Mouse (Mus musculus) kidney, embryonic 15.5 days (tissue): Measurements from ENCODE around the gene Stk32c. TPM values are rescaled to one million over a fixed set of nuclear protein-coding genes. Genes with fewer than 3 reads are reported as not detected.

Experiments
- ATAC-seq: fragments of 200-750 bp; cut with Nextera tagmentation; replicated peaks from 2 replicates; pipeline ENCODE4 v1.8.0; 2017; ENCODE audit warnings: moderate TSS enrichment; ENCODE audit not compliant: low FRiP score
- H3K27ac ChIP-seq: fragments of 300-500 bp; sonication (generic); 2 replicates; pipeline ENCODE4 v1.5.1; 2015; ENCODE audit warnings: mild to moderate bottlenecking, inconsistent platforms
- H3K27me3 ChIP-seq: fragments of 300-500 bp; sonication (generic); 2 replicates; pipeline ENCODE4 v1.6.1; 2015; ENCODE audit warnings: inconsistent platforms
- H3K36me3 ChIP-seq: fragments of 300-500 bp; sonication (generic); 2 replicates; pipeline ENCODE4 v1.6.1; 2015; ENCODE audit warnings: inconsistent platforms
- H3K4me1 ChIP-seq: fragments of 300-500 bp; sonication (generic); 2 replicates; pipeline ENCODE4 v1.6.1; 2015; ENCODE audit warnings: inconsistent platforms
- H3K4me2 ChIP-seq: fragments of 300-500 bp; sonication (generic); 2 replicates; pipeline ENCODE4 v1.6.1; 2015; ENCODE audit warnings: moderate library complexity, mild to moderate bottlenecking, inconsistent platforms
- H3K4me3 ChIP-seq: fragments of 300-500 bp; sonication (generic); replicated peaks from 2 replicates; pipeline ENCODE4 v1.5.1; 2015; ENCODE audit warnings: mild to moderate bottlenecking, inconsistent platforms
- H3K9ac ChIP-seq: fragments of 300-500 bp; sonication (generic); 2 replicates; pipeline ENCODE4 v1.6.1; 2015; ENCODE audit warnings: mild to moderate bottlenecking, inconsistent platforms
- H3K9me3 ChIP-seq: fragments of 300-500 bp; sonication (generic); replicated peaks from 2 replicates; pipeline ENCODE4 v1.6.1; 2016; ENCODE audit warnings: inconsistent platforms
- WGBS: fragments of 180-500 bp; shearing (Covaris S2); methylation state at CpG from one replicate; pipeline ENCODE4 v1.1.7; 2015; ENCODE audit warnings: mixed read lengths; 5-methylcytosine and 5-hydroxymethylcytosine counted together
- polyA plus RNA-seq: library from polyadenylated mRNA; unstranded; fragments of >200 nt; fragmentation: Nextera tagmentation; extraction: Ambion mirVana; gene quantifications from 2 replicates; pipeline ENCODE4 v1.2.1, GENCODE M21; 2015

Stk32c gene
- polyA plus RNA-seq, 1 experiment from 2014 or later, result 0.16 TPM

DNA sequence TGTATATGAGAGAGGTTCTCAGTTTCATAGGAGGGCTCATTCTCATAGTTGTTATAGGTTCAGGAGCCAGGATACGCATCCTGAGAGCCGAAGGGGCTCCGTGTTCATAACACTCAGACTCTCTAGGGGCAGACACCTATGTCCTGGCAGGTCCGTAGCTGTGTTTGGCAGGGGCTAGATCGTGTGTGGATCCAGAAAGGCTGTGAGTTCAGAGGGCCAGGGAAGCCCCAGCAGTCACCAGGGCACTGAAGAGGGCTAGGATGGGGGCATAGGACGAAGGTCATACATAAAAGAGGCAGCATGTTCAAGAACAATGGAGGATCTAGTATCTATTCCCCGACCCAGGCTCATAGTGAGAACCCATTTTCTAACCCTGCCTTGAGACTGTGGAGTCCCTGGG is 117.8 kb downstream of the Stk32c start:
- Histone ChIP-seq H3K9me3 (no peaks in the 10 kb centered on the region), H3K36me3 (peaks cover 3% of the 10 kb centered on the region; the same call in 1 of the 2 replicates), H3K4me1 (no peaks in the 10 kb centered on the region), H3K4me2 (no peak overlapping the region), H3K9ac (no peak overlapping the region), H3K27me3 (no peaks in the 10 kb centered on the region), H3K4me3 (no peak overlapping the region), H3K27ac (no peak overlapping the region)
- no peak for ATAC-seq
- 84% methylated on average over 7 of the region's 7 CpGs for WGBS

DNA sequence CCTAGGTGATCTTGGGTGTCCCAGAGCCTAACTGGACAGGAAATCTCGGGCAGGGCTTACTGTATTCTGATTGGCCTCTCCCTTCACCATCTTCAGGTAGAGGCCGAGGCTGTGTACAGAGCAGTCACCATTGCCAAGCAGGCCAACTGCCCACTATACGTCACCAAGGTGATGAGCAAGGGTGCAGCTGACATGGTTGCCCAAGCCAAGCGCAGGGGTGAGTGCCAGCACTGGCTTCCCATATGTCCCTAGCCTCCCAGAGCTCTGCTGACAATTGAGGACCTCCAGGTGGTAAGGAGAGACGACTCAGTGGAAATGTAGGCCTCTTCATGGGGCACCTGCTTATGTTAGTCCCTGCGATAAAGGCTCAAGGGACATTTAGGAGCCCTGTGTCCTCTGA is 118.3 kb downstream of the Stk32c start:
- H3K4me2 ChIP-seq, result no peak overlapping the region
- H3K9me3 ChIP-seq, result no peaks in the 10 kb centered on the region
- H3K4me1 ChIP-seq, result no peaks in the 10 kb centered on the region
- H3K27me3 ChIP-seq, result no peaks in the 10 kb centered on the region
- no peak overlapping the region for H3K9ac ChIP-seq
- no peak overlapping the region for H3K4me3 ChIP-seq
- ATAC-seq, result no peak
- peaks cover 3% of the 10 kb centered on the region; the same call in 1 of the 2 replicates for H3K36me3 ChIP-seq
- no peak overlapping the region for H3K27ac ChIP-seq
- WGBS, result 85% methylated on average over 6 of the region's 6 CpGs

DNA sequence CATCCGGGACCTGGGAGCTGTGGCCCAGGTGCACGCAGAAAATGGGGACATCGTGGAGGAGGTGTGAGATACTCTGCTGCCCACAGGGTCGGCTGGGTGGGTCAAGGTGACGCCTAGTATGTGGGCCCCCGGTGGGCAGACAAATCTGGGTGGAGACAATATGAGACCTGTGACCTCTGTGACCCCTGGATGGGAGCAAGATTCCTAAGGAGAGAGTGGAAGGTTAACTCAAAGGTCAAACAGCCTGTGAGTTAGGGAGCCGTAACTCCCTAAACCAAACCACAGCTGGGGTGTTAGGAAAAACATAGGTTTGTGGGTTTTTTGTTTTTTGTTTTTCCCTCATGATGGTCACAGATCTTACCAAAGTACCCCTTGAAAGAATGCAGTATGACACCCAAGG is 119.3 kb downstream of the Stk32c start:
- no peak for ATAC-seq
- H3K4me2 ChIP-seq, result no peak overlapping the region
- 75% methylated on average over 7 of the region's 7 CpGs for WGBS
- H3K27ac ChIP-seq, result no peak overlapping the region
- H3K9ac ChIP-seq, result no peak overlapping the region
- H3K36me3 ChIP-seq, result peaks cover 3% of the 10 kb centered on the region; the same call in 1 of the 2 replicates
- no peaks in the 10 kb centered on the region for H3K9me3 ChIP-seq
- H3K4me1 ChIP-seq, result no peaks in the 10 kb centered on the region
- peaks cover 5% of the 10 kb centered on the region; the same call in 1 of the 2 replicates for H3K27me3 ChIP-seq
- H3K4me3 ChIP-seq, result no peak overlapping the region

DNA sequence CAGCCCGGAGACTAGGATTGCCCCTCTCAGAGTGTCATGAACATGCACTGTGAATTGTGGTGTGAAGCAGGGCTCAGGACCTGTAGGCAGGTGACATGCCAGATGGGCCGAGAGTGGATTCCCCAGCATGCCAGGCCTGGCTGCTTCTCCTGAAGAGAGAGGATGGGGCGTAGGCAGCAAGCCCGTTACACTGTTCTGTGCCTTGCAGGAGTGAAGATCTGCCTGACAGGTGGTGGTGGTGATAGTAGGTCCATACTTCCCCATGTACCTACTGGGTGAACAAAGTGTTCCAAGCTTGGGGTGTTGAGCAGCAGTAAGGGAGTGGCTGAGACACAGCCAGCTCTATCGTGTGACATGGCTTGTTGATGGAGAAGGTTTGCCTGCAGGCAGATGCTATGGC is 120.0 kb downstream of the Stk32c start:
- no peak overlapping the region for H3K27ac ChIP-seq
- H3K36me3 ChIP-seq, result peaks cover 3% of the 10 kb centered on the region; the same call in 1 of the 2 replicates
- peaks cover 10% of the 10 kb centered on the region for H3K27me3 ChIP-seq
- 88% methylated on average over 5 of the region's 5 CpGs for WGBS
- H3K9ac ChIP-seq, result no peak overlapping the region
- H3K4me2 ChIP-seq, result no peak overlapping the region
- H3K9me3 ChIP-seq, result no peaks in the 10 kb centered on the region
- H3K4me1 ChIP-seq, result no peaks in the 10 kb centered on the region
- ATAC-seq, result no peak
- H3K4me3 ChIP-seq, result no peak overlapping the region

DNA sequence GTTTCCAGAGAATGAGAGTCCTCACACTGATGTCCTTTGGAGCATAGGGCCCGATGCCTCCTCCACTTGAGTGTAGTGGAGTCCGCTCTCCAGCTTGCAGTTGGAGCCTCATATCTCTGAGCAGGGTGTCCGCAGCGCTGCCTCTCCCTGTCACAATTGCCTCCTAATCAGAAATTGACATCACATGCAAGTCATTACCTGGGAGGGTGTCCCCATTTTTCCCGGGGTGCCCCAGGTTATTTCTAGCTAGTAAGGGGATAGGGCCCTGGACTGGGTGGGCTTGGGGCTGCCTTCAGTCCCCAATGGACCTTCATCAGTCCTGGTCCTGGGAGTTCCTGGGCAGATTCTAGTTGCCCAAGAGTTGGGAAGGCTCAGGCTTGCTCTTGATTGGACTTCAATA is 120.4 kb downstream of the Stk32c start:
- Histone ChIP-seq H3K27ac (no peak overlapping the region), H3K9ac (no peak overlapping the region), H3K27me3 (peaks cover 15% of the 10 kb centered on the region), H3K4me3 (no peak overlapping the region), H3K36me3 (peaks cover 3% of the 10 kb centered on the region; the same call in 1 of the 2 replicates), H3K4me1 (no peaks in the 10 kb centered on the region), H3K4me2 (no peak overlapping the region), H3K9me3 (no peaks in the 10 kb centered on the region)
- ATAC-seq, result no peak
- 95% methylated on average over 5 of the region's 5 CpGs for WGBS

DNA sequence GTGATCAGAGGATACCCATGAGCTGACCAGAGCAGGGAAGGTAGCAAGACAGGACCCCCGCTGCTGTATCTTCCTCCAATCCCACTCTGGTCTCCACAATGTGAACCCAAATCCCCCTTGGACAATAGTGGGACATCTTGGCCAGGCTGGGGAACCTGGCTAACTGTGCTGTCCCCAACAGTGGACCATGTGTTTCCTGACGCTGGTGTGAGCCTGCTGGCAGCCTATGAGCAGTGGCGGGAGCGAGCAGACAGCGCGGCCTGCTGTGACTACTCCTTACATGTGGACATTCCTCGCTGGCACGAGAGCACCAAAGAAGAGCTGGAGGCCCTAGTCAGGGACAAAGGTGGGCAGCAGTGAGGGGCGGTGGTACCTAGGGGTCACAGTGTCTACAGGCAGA is 121.4 kb downstream of the Stk32c start:
- H3K4me2 ChIP-seq, result no peak overlapping the region
- peaks cover 3% of the 10 kb centered on the region; the same call in 1 of the 2 replicates for H3K36me3 ChIP-seq
- H3K9me3 ChIP-seq, result no peaks in the 10 kb centered on the region
- H3K27me3 ChIP-seq, result peaks cover 25% of the 10 kb centered on the region
- H3K4me3 ChIP-seq, result no peak overlapping the region
- H3K27ac ChIP-seq, result no peak overlapping the region
- peaks cover 8% of the 10 kb centered on the region for H3K4me1 ChIP-seq
- H3K9ac ChIP-seq, result no peak overlapping the region
- 89% methylated on average over 9 of the region's 9 CpGs for WGBS
- ATAC-seq, result no peak

DNA sequence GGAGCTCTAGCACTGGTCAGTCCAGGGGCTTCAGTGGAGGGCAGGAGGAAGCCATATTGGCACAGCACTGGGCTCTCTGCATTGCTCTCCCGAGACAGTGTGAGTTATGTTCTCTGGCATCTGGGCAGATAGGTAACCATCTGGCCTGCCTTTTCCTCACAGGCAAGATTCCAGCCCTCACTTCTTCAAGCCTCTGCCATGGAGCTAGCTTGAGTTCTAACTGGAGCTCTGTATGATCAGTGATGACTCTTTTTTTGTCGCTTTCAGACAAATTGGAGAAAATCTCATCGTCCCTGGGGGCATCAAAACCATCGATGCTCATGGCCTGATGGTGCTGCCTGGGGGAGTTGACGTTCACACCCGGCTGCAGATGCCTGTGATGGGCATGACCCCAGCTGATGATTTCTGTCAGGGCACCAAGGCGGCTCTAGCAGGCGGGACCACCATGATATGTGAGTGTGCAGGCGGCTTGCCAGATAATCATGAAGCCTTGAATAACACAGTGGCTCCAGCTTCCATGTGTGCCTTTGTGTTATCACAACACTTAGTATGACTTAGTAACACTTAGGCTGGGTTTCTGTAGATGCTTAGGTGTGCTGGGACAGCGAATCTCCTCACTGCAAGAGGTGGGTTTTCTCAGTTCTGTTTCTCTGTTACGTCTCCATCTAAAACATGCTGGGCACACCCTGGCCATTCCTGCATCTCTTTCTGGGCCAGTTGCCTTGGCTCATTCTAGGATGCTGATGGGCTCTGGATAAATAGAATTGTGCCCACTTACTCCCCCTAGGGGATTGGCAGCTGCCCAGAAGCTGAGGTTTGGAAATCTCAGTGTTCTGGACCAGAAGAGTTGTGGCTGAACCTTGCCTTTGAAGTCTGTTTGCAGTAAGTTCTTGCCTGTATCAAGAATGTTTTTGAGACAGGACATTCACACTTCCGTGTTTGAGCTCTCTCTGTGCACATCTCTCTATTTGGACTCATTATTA is 122.9 kb downstream of the Stk32c start:
- Histone ChIP-seq H3K27me3 (peaks cover 38% of the 10 kb centered on the region), H3K4me2 (no peak overlapping the region), H3K4me3 (no peak overlapping the region), H3K36me3 (peaks cover 3% of the 10 kb centered on the region; the same call in 1 of the 2 replicates), H3K27ac (no peak overlapping the region), H3K9ac (no peak overlapping the region), H3K9me3 (no peaks in the 10 kb centered on the region), H3K4me1 (peaks cover 22% of the 10 kb centered on the region)
- WGBS, result 76% methylated on average over 12 of the region's 12 CpGs
- no peak for ATAC-seq

DNA sequence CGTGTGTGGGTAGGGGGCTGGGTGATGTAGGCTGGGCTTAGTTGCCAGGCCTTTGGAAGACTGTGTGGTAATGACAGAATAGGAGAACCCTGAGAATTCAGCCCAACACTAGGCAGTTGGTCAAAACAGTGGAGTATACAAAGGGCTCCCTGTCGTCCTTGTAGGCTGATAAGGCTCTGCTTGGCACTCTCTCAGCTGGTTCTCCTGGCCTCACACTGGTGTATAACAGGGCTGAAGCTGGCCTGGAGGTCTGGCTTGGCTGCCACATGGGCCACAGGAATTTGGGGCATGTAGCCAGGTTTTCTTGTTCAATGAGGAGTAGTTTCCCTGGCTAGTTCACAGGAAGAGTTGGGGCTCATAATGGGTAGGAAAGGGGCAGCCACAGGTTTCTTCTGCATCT is 125.3 kb downstream of the Stk32c start:
- Histone ChIP-seq H3K9me3 (no peaks in the 10 kb centered on the region), H3K9ac (no peak overlapping the region), H3K4me2 (no peak overlapping the region), H3K4me1 (peaks cover 24% of the 10 kb centered on the region), H3K4me3 (no peak overlapping the region), H3K27ac (no peak overlapping the region), H3K36me3 (peaks cover 3% of the 10 kb centered on the region; the same call in 1 of the 2 replicates), H3K27me3 (peaks cover 46% of the 10 kb centered on the region)
- WGBS, result 82% methylated on average over 2 of the region's 2 CpGs
- no peak for ATAC-seq

DNA sequence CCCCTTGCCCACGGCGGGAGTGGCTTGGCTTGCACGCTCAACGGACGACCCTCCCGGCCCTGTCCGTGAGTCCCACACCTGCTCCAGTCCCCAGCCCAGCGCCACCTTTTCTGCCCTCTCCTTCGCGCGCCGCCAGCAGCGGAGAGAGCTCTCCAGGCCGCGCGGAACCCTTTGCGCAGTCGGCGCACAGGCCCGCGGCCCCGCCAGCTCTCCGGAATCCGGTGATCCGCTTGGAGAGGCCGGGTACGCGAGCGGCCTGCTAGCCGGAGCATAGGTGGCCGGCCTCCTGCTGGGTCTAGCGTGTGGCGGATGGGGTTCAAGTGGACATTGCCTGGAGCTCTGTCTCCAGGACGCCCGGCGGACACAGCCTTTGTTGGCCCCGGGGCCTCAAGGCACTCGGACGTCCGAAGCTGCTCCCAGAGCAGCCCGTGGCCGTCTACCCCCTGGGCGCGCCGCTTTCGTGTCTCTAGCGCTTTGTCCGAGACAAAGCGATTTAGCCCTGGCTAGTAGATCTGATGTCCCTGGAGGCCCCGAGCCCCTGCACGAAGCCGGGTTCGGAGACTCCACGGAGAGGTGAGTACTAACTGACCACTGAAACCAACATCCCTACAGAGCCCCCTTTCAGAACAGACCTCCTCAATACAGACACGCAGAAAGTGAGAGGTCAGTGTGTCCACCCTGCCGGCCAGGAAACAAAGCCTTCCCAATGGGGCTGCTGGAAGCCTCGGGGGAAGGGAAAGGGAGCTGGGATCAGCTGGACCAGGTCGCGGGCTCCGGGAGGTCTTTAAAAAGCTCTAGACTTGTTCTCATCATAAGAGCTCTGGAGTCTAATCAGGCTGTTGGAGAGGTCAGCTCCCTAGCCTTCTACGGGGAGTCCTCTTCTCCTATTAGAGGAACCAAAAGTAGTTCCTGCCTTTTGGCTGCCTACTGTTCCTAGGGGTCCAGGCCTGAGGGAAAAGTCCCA is 126.6 kb downstream of the Stk32c start:
- no peaks in the 10 kb centered on the region for H3K36me3 ChIP-seq
- peak; percentile 68 for ATAC-seq
- H3K4me1 ChIP-seq, result peaks cover 31% of the 10 kb centered on the region
- H3K27ac ChIP-seq, result no peak overlapping the region
- H3K9me3 ChIP-seq, result no peaks in the 10 kb centered on the region
- peak overlapping the region; percentile 97 for H3K4me2 ChIP-seq
- peaks cover 46% of the 10 kb centered on the region for H3K27me3 ChIP-seq
- peak overlapping the region; percentile 69 for H3K4me3 ChIP-seq
- 2% methylated on average over 61 of the region's 61 CpGs for WGBS
- peak overlapping the region; percentile 51 for H3K9ac ChIP-seq

DNA sequence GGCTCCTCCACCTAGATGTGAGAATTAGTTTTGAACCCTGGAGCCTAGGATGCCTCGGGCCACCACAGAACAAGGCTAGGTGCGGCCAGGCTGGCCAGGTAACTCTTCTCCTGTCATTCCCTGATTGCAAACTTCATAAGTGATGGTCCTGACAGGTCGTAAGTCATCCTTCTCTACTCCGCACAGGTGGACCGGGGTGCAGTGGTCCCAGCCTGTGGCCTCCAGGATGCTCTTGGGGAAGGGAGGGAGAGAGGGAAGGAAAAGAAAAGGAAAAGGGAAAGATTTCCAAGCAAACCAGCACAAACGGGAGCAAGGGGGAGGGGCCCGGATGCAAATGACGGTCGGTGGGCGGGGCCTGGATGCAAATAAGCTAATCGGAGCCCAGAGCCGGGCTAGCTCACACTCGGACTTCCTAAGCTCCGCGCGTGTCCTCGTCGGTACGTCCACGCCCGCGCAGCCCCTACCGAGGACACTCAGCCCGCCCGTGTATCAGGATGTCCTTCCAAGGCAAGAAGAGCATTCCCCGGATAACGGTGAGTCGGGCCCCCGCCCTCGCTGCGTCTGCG is 127.4 kb downstream of the Stk32c start, which contains the start of gene Dpysl4:
Dpysl4 (plus strand) TSS at position 373 of the 566 bp plus-strand sequence.
- peaks cover 46% of the 10 kb centered on the region for H3K27me3 ChIP-seq
- peak within 1 kb of the TSS; percentile 97 for H3K4me2 ChIP-seq
- H3K4me3 ChIP-seq, result peak within 1 kb of the TSS; percentile 69
- WGBS, result 7% methylated on average over 32 of the region's 32 CpGs
- peak within 1 kb of the TSS; percentile 51 for H3K9ac ChIP-seq
- H3K27ac ChIP-seq, result no peak within 1 kb of the TSS
- ATAC-seq, result peak; percentile 78
- 0 out of 2 replicates have a peak, but pooled peaks cover 2% of the 10 kb centered on the region for H3K9me3 ChIP-seq
- peaks cover 31% of the 10 kb centered on the region for H3K4me1 ChIP-seq
- no peaks in the 10 kb centered on the region for H3K36me3 ChIP-seq

DNA sequence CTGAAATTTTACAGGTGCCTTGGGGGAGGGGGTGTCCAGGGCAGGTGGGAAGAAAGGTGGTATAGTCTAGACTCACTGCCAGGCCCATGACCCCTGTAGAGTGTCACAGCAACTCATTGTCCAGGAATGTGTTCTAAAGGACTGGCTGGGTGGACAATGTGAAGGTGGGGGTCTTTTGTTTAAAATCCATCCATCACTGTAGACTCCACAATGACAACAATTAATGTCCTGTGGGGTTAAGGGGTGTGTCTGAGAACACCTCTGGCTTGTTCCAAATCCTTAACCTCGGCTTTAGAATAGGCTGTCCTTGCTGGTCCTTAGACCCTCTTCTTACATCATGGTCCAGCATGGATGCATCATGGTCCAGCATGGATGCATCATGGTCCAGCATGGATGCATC is 128.8 kb downstream of the Stk32c start:
- H3K27ac ChIP-seq, result no peak overlapping the region
- H3K9ac ChIP-seq, result no peak overlapping the region
- H3K27me3 ChIP-seq, result peaks cover 46% of the 10 kb centered on the region
- 0 out of 2 replicates have a peak, but pooled peaks cover 3% of the 10 kb centered on the region for H3K9me3 ChIP-seq
- H3K4me2 ChIP-seq, result no peak overlapping the region
- H3K4me1 ChIP-seq, result peaks cover 31% of the 10 kb centered on the region
- no peak overlapping the region for H3K4me3 ChIP-seq
- no peaks in the 10 kb centered on the region for H3K36me3 ChIP-seq
- no peak for ATAC-seq
- WGBS, result 71% methylated on average over 1 of the region's 1 CpGs
